Mouse (Mus musculus): ENCODE data around the gene Mapk3.

- no peak for TF ChIP-seq CTCF (IDR thresholded peaks at IDR 0.05; ENCODE audit: control insufficient read depth, insufficient read depth, insufficient replicate concordance, low read depth, low read length)
- no peak for TF ChIP-seq POLR2A (IDR thresholded peaks at IDR 0.05; ENCODE audit: control insufficient read depth, low read depth, low read length)
Measured at GRCm38 (mm10) chr7:126802134-126802889, 42.9 kb downstream of the Mapk3 start.

All from testis, adult 2 months (tissue).